ENCODE assay signal across 9 mouse cellular contexts in the genomic region with DNA sequence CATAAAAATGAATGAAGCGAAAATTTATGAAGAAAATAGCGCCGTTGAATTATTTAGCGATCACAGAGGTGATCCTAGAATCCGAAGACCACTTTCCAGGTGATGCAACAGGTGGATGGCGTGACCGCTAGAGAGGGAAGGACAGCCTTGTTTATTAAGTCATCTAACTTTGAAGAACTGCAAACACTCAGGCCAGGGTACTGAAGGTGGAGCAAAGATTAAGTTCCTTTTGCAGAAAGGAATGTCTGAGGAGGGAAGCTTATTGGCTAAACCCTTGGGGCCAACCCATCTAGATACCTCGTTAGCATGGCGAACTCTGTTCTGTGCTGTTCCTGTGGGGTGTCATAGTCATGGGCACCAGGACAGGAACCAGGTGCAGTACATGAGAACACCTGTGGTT. TPM values are rescaled to one million over a fixed set of nuclear protein-coding genes. Genes with fewer than 3 reads are reported as not detected.
DNase-seq lines count a peak whose midpoint lies in the region; ATAC-seq and TF ChIP-seq lines count a peak whose summit lies in the region.
"Had no signal": no experiment of that assay in that cellular context is flagged by ENCODE, and none has a peak within 500 bp of the region (broad histone marks: within the 10 kb centered on the region; RNA-seq: fewer than 3 reads in every experiment).

No protein-coding gene starts in this region.

- no peak for ATAC-seq in hindbrain, postnatal 0 days
- no peak for ATAC-seq in liver, postnatal 0 days
- ATAC-seq in stomach, embryonic 14.5 days (ENCODE audit: insufficient number of reproducible peaks, insufficient read depth, low FRiP score, low read depth) = no peak
- ATAC-seq in erythroid progenitor cell, adult 5-6 weeks (replicated peaks; ENCODE audit: low FRiP score, poor library complexity, severe bottlenecking) = no peak

- H3K4me3 ChIP-seq in gastrocnemius, adult 2 months = peak overlapping the region; percentile 43
- H3K4me3 ChIP-seq in hindbrain, postnatal 0 days (ENCODE audit: low read length) = no peak overlapping the region
- no peak overlapping the region for H3K4me3 ChIP-seq in liver, postnatal 0 days (ENCODE audit: low read depth, low read length)
- no peak overlapping the region for H3K4me3 ChIP-seq in stomach, embryonic 14.5 days (ENCODE audit: low read depth, low read length)

- H3K9ac ChIP-seq in hindbrain, postnatal 0 days (replicated peaks; ENCODE audit: low read length) = no peak overlapping the region
- no peak overlapping the region for H3K9ac ChIP-seq in liver, postnatal 0 days (replicated peaks)
- no peak overlapping the region for H3K9ac ChIP-seq in stomach, embryonic 14.5 days (replicated peaks; ENCODE audit: low read depth, low read length)

- intact Hi-C loops in gastrocnemius, adult 2 months (cut with DNase I) = loop anchor here (2.0 to 10.0 kb wide), 3 partner anchors 183 to 539 kb away; partner anchors contain the start of gene Zbtb18
- intact Hi-C loops in gastrocnemius, postnatal 14 days (cut with DNase I; ENCODE audit: low total_unique reads) = no loop called here

- TF ChIP-seq EP300 in liver, postnatal 0 days (IDR thresholded peaks at IDR 0.05; ENCODE audit: low read depth) = no peak

- H3K27me3 ChIP-seq in hindbrain, postnatal 0 days (ENCODE audit: insufficient read depth, low read length) = no peaks in the 10 kb centered on the region
- no peaks in the 10 kb centered on the region for H3K27me3 ChIP-seq in liver, postnatal 0 days (ENCODE audit: insufficient read depth, low read length)
- no peaks in the 10 kb centered on the region for H3K27me3 ChIP-seq in stomach, embryonic 14.5 days (ENCODE audit: control insufficient read depth, insufficient read depth, low read length)
- H3K27me3 ChIP-seq: CH12.LX had no signal

- no peaks in the 10 kb centered on the region for H3K36me3 ChIP-seq in hindbrain, postnatal 0 days (ENCODE audit: insufficient read depth, low read length)
- H3K36me3 ChIP-seq in liver, postnatal 0 days (replicated peaks; ENCODE audit: insufficient read depth, low read length) = no peaks in the 10 kb centered on the region
- no peaks in the 10 kb centered on the region for H3K36me3 ChIP-seq in stomach, embryonic 14.5 days (ENCODE audit: control insufficient read depth, insufficient read depth, low read length)

- no peaks in the 10 kb centered on the region for H3K4me1 ChIP-seq in hindbrain, postnatal 0 days (ENCODE audit: insufficient read depth, low read length)
- peaks cover 4% of the 10 kb centered on the region for H3K4me1 ChIP-seq in liver, postnatal 0 days (ENCODE audit: insufficient read depth)
- 0 out of 2 replicates have a peak, but pooled peaks cover 3% of the 10 kb centered on the region for H3K4me1 ChIP-seq in stomach, embryonic 14.5 days (ENCODE audit: control insufficient read depth, insufficient read depth, low read length)

- no peak for DNase-seq in gastrocnemius, adult 2 months
- DNase-seq in gastrocnemius, postnatal 14 days = no peak
- peak; percentile 34 for DNase-seq in cerebellum, adult 8-10 months
- no peak for DNase-seq in hindbrain, postnatal 0 days (ENCODE audit: low spot score)
- DNase-seq in liver, postnatal 0 days = no peak
- no peak for DNase-seq in right cerebral cortex, postnatal 4 days

- no peak for TF ChIP-seq CTCF in gastrocnemius, adult 2 months (IDR thresholded peaks at IDR 0.05)
- no peak for TF ChIP-seq CTCF in hindbrain, postnatal 0 days (IDR thresholded peaks at IDR 0.05; ENCODE audit: low read depth)
- TF ChIP-seq CTCF in liver, postnatal 0 days (IDR thresholded peaks at IDR 0.05; ENCODE audit: low read depth) = no peak

- H3K27ac ChIP-seq in gastrocnemius, adult 2 months = no peak overlapping the region
- no peak overlapping the region for H3K27ac ChIP-seq in hindbrain, postnatal 0 days
- no peak overlapping the region for H3K27ac ChIP-seq in liver, postnatal 0 days (ENCODE audit: low read depth)
- H3K27ac ChIP-seq in stomach, embryonic 14.5 days (ENCODE audit: low read length) = no peak overlapping the region

- no peaks in the 10 kb centered on the region for H3K9me3 ChIP-seq in hindbrain, postnatal 0 days (ENCODE audit: low read length)
- no peaks in the 10 kb centered on the region for H3K9me3 ChIP-seq in liver, postnatal 0 days (ENCODE audit: low read length)
- H3K9me3 ChIP-seq in stomach, embryonic 14.5 days (ENCODE audit: control insufficient read depth, low read depth, low read length) = no peaks in the 10 kb centered on the region

- H3K4me2 ChIP-seq in hindbrain, postnatal 0 days (ENCODE audit: low read depth, low read length) = peak overlapping the region; percentile 33; the same call in 1 of the 2 replicates
- H3K4me2 ChIP-seq in liver, postnatal 0 days (ENCODE audit: low read depth, low read length) = peak overlapping the region; percentile 52
- peak overlapping the region; percentile 20; the same call in 1 of the 2 replicates for H3K4me2 ChIP-seq in stomach, embryonic 14.5 days (replicated peaks; ENCODE audit: low read depth, low read length)

- WGBS in hindbrain, postnatal 0 days = 62% methylated on average over 9 of the region's 9 CpGs
- WGBS in liver, postnatal 0 days (ENCODE audit: insufficient replicate concordance) = 62% methylated on average over 9 of the region's 9 CpGs
- 48% methylated on average over 9 of the region's 9 CpGs for WGBS in stomach, embryonic 14.5 days

RNA-seq across cellular contexts. Expression of gene Catspere2, which starts 1.0 kb away (rescaled TPM):
- under 1 TPM; 0.08 to 0.36 TPM for total RNA-seq in gastrocnemius, adult 2 months (2021)
- under 1 TPM in 1 of 2 experiments, not detected in 1; 0.16 TPM for total RNA-seq in gastrocnemius, postnatal 14 days (2021)
- 0.42 and 0.43 TPM in 2 replicates for total RNA-seq in hindbrain, postnatal 0 days (2014; rRNA removed)
- 0.45 and 0.71 TPM in 2 replicates for polyA plus RNA-seq in hindbrain, postnatal 0 days (2015; fragmentation: Nextera tagmentation; extraction: Ambion mirVana)
- polyA plus RNA-seq in liver, postnatal 0 days (2015; fragmentation: Nextera tagmentation; extraction: Ambion mirVana) = 0.05 and 0.07 TPM in 2 replicates
- 0.27 and 0.46 TPM in 2 replicates for polyA plus RNA-seq in stomach, embryonic 14.5 days (2014; fragmentation: Nextera tagmentation; extraction: Ambion mirVana)
- not detected in 2 replicates for total RNA-seq in erythroid progenitor cell, adult 5-6 weeks (2015; ENCODE audit: low replicate concordance)
- total RNA-seq in erythroid progenitor cell, adult 5-6 weeks (2017; ENCODE audit: low replicate concordance) = not detected in 2 replicates
- total RNA-seq: CH12.LX had no signal
